Comparison of ENCODE assay signal across 13 mouse cellular contexts in the genomic region with DNA sequence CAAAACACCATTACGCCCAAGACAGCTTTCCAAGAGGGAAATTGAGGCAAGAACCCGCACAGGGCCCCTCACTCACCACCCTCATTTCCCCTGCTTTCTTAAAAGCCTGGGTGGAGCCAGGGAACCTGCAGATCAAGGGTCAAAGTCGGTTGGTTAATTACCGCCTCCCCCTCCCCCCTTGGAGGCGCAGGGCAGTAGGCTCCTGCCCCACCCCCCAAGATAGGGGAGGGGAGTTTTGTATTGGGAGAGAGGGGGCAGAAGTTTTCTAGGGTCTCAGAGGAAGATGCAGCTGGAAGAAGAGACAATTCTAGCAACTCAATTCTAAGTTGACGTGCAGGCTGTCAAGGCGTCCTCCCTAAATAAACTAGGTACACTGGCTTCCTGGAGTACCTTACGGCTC. TPM values are rescaled to one million over a fixed set of nuclear protein-coding genes. Genes with fewer than 3 reads are reported as not detected.
A peak's percentile ranks its signal among the peaks of the same experiment; 100 is the strongest.
DNase-seq lines count a peak whose midpoint lies in the region; ATAC-seq and TF ChIP-seq lines count a peak whose summit lies in the region.
"Had no signal": no experiment of that assay in that cellular context is flagged by ENCODE, and none has a peak within 500 bp of the region (broad histone marks: within the 10 kb centered on the region; RNA-seq: fewer than 3 reads in every experiment).

No protein-coding gene starts in this region.

- no peaks in the 10 kb centered on the region for H3K36me3 ChIP-seq in lung, embryonic 14.5 days (ENCODE audit: insufficient read depth)
- H3K36me3 ChIP-seq in embryonic facial prominence, embryonic 15.5 days: no peaks in the 10 kb centered on the region
- 0 out of 2 replicates have a peak, but pooled peaks cover 2% of the 10 kb centered on the region for H3K36me3 ChIP-seq in small intestine, adult 2 months (ENCODE audit: control insufficient read depth, insufficient read depth, low read length)
- H3K36me3 ChIP-seq: neural tube, embryonic 13.5 days had no signal

- H3K4me1 ChIP-seq in lung, embryonic 14.5 days (ENCODE audit: insufficient read depth): peaks cover 6% of the 10 kb centered on the region
- H3K4me1 ChIP-seq in embryonic facial prominence, embryonic 15.5 days: peaks cover 22% of the 10 kb centered on the region
- H3K4me1 ChIP-seq in small intestine, adult 2 months (ENCODE audit: control insufficient read depth, insufficient read depth, insufficient read length, low read length): peaks cover 34% of the 10 kb centered on the region

- no peak overlapping the region for H3K9ac ChIP-seq in lung, embryonic 14.5 days
- no peak overlapping the region for H3K9ac ChIP-seq in embryonic facial prominence, embryonic 15.5 days

- peaks cover 77% of the 10 kb centered on the region for H3K27me3 ChIP-seq in lung, embryonic 14.5 days (ENCODE audit: insufficient read depth, low read length)
- H3K27me3 ChIP-seq in embryonic facial prominence, embryonic 15.5 days: peaks cover 67% of the 10 kb centered on the region
- no peaks in the 10 kb centered on the region for H3K27me3 ChIP-seq in small intestine, adult 2 months (ENCODE audit: control insufficient read depth, insufficient read depth, low read length)

- no peak for TF ChIP-seq CTCF in lung, embryonic 14.5 days (IDR thresholded peaks at IDR 0.05; ENCODE audit: low read depth)
- TF ChIP-seq CTCF in small intestine, adult 2 months (IDR thresholded peaks at IDR 0.05; ENCODE audit: extremely low read depth, insufficient read length, insufficient replicate concordance, low read depth, low read length): no peak

- H3K27ac ChIP-seq in lung, embryonic 14.5 days (ENCODE audit: low read depth): no peak overlapping the region
- H3K27ac ChIP-seq in embryonic facial prominence, embryonic 15.5 days (replicated peaks): no peak overlapping the region
- peak overlapping the region; percentile 97 for H3K27ac ChIP-seq in small intestine, adult 2 months (ENCODE audit: insufficient read depth, low read depth, low read length)
- H3K27ac ChIP-seq: macrophage; neural tube, embryonic 13.5 days had no signal

- TF ChIP-seq POLR2A in small intestine, adult 2 months (IDR thresholded peaks at IDR 0.05; ENCODE audit: low read depth, low read length): no peak

- peak overlapping the region; percentile 69 for H3K4me2 ChIP-seq in lung, embryonic 14.5 days
- peak overlapping the region; percentile 71 for H3K4me2 ChIP-seq in embryonic facial prominence, embryonic 15.5 days (replicated peaks)

- ATAC-seq in lung, embryonic 14.5 days (ENCODE audit: insufficient read depth): no peak
- no peak for ATAC-seq in embryonic facial prominence, embryonic 15.5 days (ENCODE audit: insufficient number of reproducible peaks, low FRiP score, low TSS enrichment, low read depth)
- ATAC-seq in erythroid progenitor cell, adult 5-6 weeks (replicated peaks; ENCODE audit: low FRiP score, poor library complexity, severe bottlenecking): no peak
- ATAC-seq: forebrain, embryonic 14.5 days had no signal

- H3K9me3 ChIP-seq in lung, embryonic 14.5 days (ENCODE audit: low read depth, low read length): no peaks in the 10 kb centered on the region
- H3K9me3 ChIP-seq in embryonic facial prominence, embryonic 15.5 days (replicated peaks): no peaks in the 10 kb centered on the region
- H3K9me3 ChIP-seq: neural tube, embryonic 13.5 days had no signal

- H3K4me3 ChIP-seq in lung, embryonic 14.5 days (ENCODE audit: low read depth, low read length): peak overlapping the region; percentile 39
- peak overlapping the region; percentile 48 for H3K4me3 ChIP-seq in embryonic facial prominence, embryonic 15.5 days (replicated peaks)
- peak overlapping the region; percentile 89 for H3K4me3 ChIP-seq in small intestine, adult 2 months (ENCODE audit: low read depth, low read length)

- WGBS in lung, embryonic 14.5 days: 15% methylated on average over 8 of the region's 8 CpGs
- WGBS in embryonic facial prominence, embryonic 15.5 days: 18% methylated on average over 8 of the region's 8 CpGs
- 11% methylated on average over 8 of the region's 8 CpGs for WGBS in small intestine, adult 2 months

- no peak for DNase-seq in lung, embryonic 14.5 days
- no peak for DNase-seq in lung, postnatal 10 days
- peak; percentile 75 to 83 for DNase-seq in kidney, adult 8-10 months
- no peak for DNase-seq in ovary, postnatal 14 days (ENCODE audit: low spot score)
- DNase-seq: adrenal gland, postnatal 25 days; cerebellum, postnatal 25 days had no signal

RNA-seq across cellular contexts. Expression of gene Ovol1, which starts 1.2 kb away (rescaled TPM):
- polyA plus RNA-seq in lung, embryonic 14.5 days (2014; fragmentation: Nextera tagmentation; extraction: Ambion mirVana): 0.89 and 1.0 TPM in 2 replicates
- polyA plus RNA-seq in embryonic facial prominence, embryonic 15.5 days (2015; fragmentation: Nextera tagmentation; extraction: Ambion mirVana): 22.1 and 23.3 TPM in 2 replicates
- 28.5 and 55.3 TPM in 2 replicates for polyA plus RNA-seq in small intestine, adult 2 months (2012; rRNA removed)
- not detected in 2 replicates for total RNA-seq in erythroid progenitor cell, adult 5-6 weeks (2015; ENCODE audit: low replicate concordance)
- total RNA-seq in erythroid progenitor cell, adult 5-6 weeks (2017; ENCODE audit: low replicate concordance): not detected in 2 replicates
- total RNA-seq: adrenal gland, postnatal 25 days; heart, adult 8-10 months had no signal
- polyA plus RNA-seq: forebrain, embryonic 14.5 days; neural tube, embryonic 13.5 days had no signal

RNA-seq across cellular contexts. Expression of gene Ap5b1, which starts 8.6 kb away (rescaled TPM):
- polyA plus RNA-seq in lung, embryonic 14.5 days (2014; fragmentation: Nextera tagmentation; extraction: Ambion mirVana): 3.7 and 4.2 TPM in 2 replicates
- 5.2 and 5.7 TPM in 2 replicates for polyA plus RNA-seq in embryonic facial prominence, embryonic 15.5 days (2015; fragmentation: Nextera tagmentation; extraction: Ambion mirVana)
- polyA plus RNA-seq in small intestine, adult 2 months (2012; rRNA removed): 20.2 and 37.1 TPM in 2 replicates
- total RNA-seq in erythroid progenitor cell, adult 5-6 weeks (2015; ENCODE audit: low replicate concordance): 3.8 and 8.3 TPM in 2 replicates
- 6.4 and 11.0 TPM in 2 replicates for total RNA-seq in erythroid progenitor cell, adult 5-6 weeks (2017; ENCODE audit: low replicate concordance)

RNA-seq across cellular contexts. Expression of gene Rnaseh2c, which starts 42.4 kb away (rescaled TPM):
- 138 and 145 TPM in 2 replicates for polyA plus RNA-seq in lung, embryonic 14.5 days (2014; fragmentation: Nextera tagmentation; extraction: Ambion mirVana)
- polyA plus RNA-seq in embryonic facial prominence, embryonic 15.5 days (2015; fragmentation: Nextera tagmentation; extraction: Ambion mirVana): 122 and 126 TPM in 2 replicates
- polyA plus RNA-seq in small intestine, adult 2 months (2012; rRNA removed): 47.0 and 68.0 TPM in 2 replicates
- 87.2 and 123 TPM in 2 replicates for total RNA-seq in erythroid progenitor cell, adult 5-6 weeks (2015; ENCODE audit: low replicate concordance)
- total RNA-seq in erythroid progenitor cell, adult 5-6 weeks (2017; ENCODE audit: low replicate concordance): 36.2 and 100.0 TPM in 2 replicates

RNA-seq across cellular contexts. Expression of gene Snx32, which starts 48.9 kb away (rescaled TPM):
- 6.0 and 6.7 TPM in 2 replicates for polyA plus RNA-seq in lung, embryonic 14.5 days (2014; fragmentation: Nextera tagmentation; extraction: Ambion mirVana)
- polyA plus RNA-seq in embryonic facial prominence, embryonic 15.5 days (2015; fragmentation: Nextera tagmentation; extraction: Ambion mirVana): 10.7 and 11.7 TPM in 2 replicates
- 1.7 and 3.2 TPM in 2 replicates for polyA plus RNA-seq in small intestine, adult 2 months (2012; rRNA removed)
- 35.3 and 43.6 TPM in 2 replicates for total RNA-seq in erythroid progenitor cell, adult 5-6 weeks (2015; ENCODE audit: low replicate concordance)
- total RNA-seq in erythroid progenitor cell, adult 5-6 weeks (2017; ENCODE audit: low replicate concordance): 42.5 and 42.7 TPM in 2 replicates

RNA-seq across cellular contexts. Expression of gene Kat5, which starts 50.8 kb away (rescaled TPM):
- polyA plus RNA-seq in lung, embryonic 14.5 days (2014; fragmentation: Nextera tagmentation; extraction: Ambion mirVana): 25.5 and 33.4 TPM in 2 replicates
- polyA plus RNA-seq in embryonic facial prominence, embryonic 15.5 days (2015; fragmentation: Nextera tagmentation; extraction: Ambion mirVana): 49.4 and 52.3 TPM in 2 replicates
- 19.0 and 40.4 TPM in 2 replicates for polyA plus RNA-seq in small intestine, adult 2 months (2012; rRNA removed)
- 31.0 and 42.8 TPM in 2 replicates for total RNA-seq in erythroid progenitor cell, adult 5-6 weeks (2015; ENCODE audit: low replicate concordance)
- 29.1 and 35.0 TPM in 2 replicates for total RNA-seq in erythroid progenitor cell, adult 5-6 weeks (2017; ENCODE audit: low replicate concordance)

Comparison
In these comparisons a context has a peak if more than half of its experiments do, and no peak if none do; other contexts are left out.
1. DNase-seq: peak in kidney, adult 8-10 months (2 of 2); none in lung, embryonic 14.5 days (single experiment), lung, postnatal 10 days (single experiment) and ovary, postnatal 14 days (single experiment).
2. H3K4me3 ChIP-seq: peak in every context shown above with its lines; median percentile 89 in small intestine, adult 2 months; 48 in embryonic facial prominence, embryonic 15.5 days; 39 in lung, embryonic 14.5 days.
3. RNA of gene Ovol1, which starts 1.2 kb away (polyA plus RNA-seq): 28.5 to 55.3 TPM in small intestine, adult 2 months and 22.1 to 23.3 TPM in embryonic facial prominence, embryonic 15.5 days; 0.89 to 1.0 TPM in lung, embryonic 14.5 days; every median in the first group is over 10 times any median in the second.